Mouse (Mus musculus) spleen, embryonic (tissue): Measurements from ENCODE around the gene Vapa.
"Not testable (repeated sequence)": the region's sequence is repeated elsewhere in the genome, so short reads cannot be mapped to it uniquely, and the experiment has no call there.

Experiments used
- CTCF ChIA-PET: fragments of 350-600 bp; sonication (Branson Sonifier 250); formaldehyde crosslinking; loops from one replicate; lab custom pipeline; 2022; lab: Charles Lee

The Vapa gene

DNA sequence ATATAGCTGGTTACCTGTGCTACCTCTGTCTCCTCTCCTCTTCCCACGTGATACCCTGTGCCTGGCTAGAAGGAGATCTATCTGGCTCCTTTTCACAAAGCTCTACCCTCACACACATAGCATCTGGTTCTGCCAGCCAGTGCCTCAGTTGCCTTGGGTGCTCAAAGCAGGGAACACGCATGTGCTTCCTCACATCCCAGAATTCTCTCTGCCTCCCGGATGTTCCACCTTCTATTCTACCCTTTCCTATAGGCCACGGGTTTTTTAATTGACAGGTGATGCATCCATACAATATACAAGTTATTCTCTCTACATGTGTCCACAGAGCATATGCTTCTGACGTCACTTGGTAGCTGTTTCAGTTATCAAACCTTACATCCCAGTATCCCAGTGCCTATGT lies 49.2 kb downstream of the Vapa start:
- CTCF ChIA-PET = no interaction called here

DNA sequence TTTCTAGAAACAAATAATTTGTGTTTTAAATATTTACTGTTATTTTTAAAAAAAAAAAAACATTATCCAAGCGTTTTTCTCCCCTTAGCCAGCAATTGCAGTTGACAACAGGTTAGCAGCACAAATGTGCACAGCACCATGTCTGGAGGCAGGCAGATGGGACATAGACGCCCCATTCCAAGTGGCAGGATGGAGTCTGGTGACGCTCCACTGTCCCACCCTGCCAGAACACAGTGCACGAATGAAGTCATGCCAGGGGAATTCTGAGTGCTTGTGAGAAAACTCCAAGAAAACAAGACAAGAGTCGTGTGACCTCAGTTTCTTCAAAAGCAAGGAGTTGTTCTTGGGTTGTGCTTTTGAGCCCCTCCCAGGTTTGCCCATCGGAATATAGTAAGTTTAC lies 50.0 kb downstream of the Vapa start:
- CTCF ChIA-PET = no interaction called here

DNA sequence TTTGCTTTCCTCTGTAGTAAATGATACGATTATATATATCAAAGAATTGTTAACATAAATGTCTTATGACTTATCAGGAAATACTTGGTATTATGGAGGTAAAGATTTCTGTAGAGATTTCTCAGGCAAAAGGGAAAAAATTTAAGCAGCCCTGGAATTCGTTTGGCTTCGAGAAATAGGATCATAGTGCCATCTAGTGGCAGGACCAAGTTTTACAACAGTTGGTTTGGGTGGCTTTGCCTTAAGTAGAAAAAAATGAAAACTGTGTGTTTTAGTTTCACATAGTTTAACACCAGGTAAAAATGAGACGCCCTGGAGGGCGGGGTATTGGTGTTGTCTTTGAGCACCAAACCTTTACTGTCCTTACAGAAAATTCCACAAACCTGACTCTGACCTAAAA lies 50.6 kb downstream of the Vapa start:
- CTCF ChIA-PET = no interaction called here

DNA sequence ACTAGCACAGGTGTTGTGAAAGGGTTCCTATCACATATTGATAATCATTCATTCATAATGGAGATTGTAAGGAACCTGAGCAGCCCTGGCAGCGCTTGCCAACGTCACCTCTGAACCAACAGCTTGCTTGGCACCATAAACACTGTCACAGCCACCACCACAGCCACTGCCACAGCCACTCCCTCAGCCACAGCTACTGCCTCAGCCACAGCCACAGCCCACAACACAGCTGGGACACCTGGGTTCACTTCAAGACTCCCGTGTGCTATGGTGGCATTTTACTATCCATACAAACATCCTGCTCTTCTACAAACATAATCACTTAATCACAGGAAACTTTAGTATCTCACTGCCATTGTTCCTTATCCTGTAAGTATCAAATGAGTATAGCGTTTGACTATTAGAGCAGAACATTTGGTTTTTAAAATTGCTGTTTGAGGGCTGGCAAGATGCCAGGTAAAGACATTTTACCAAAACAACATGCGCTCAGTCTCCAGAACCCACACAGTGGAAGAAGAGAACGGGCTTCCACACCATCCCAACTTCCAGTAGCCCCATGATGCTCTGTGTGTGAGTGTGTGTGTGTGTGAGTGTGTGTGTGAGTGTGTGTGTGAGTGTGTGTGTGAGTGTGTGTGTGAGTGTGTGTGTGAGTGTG lies 51.9 kb downstream of the Vapa start:
- CTCF ChIA-PET = no interaction called here

DNA sequence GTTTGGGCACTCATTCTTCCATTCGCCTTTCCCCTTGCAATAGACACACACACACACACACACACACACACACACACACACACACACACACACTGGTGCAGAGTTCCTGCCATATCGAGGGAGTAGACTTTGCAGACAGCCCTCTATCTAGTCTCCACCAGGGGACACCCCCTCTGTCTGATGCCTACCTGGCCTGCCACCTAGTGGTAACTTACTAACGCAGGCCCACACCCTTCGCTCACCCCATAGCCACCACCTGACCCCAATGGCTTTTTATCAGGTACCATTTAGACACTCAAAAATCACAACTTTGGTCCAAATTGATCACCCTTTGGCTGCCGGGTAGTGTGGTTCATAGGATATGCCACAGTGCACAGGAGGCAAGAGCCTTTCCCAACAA lies 54.1 kb downstream of the Vapa start:
- CTCF ChIA-PET = interaction anchor here (0.6 to 0.7 kb wide), 2 partner anchors 24 to 168 kb away, joined by 3 to 9 read pairs; no protein-coding TSS in a partner anchor

DNA sequence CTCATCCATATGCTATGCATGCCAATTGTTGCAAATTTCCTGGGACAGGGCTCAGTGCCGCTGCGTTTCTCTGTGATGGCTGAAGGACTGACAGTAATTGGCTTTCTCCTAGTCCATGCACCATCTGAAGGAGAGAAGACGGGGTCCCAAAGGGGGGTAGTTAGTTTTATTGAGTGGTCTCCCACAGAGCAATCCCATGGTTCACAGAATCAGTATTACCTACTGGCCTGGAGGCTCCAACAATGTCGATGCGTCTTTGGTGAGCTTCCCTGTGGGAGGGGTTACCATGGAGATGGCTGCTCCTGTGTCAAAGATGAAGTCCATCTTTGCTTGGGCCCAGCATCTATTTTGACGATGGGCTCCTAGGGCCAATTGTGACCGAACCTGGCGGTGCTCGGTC lies 54.6 kb downstream of the Vapa start:
- CTCF ChIA-PET = interaction anchor here (0.7 kb wide), 1 partner anchor 169 kb away, joined by 9 read pairs; no protein-coding TSS in a partner anchor

DNA sequence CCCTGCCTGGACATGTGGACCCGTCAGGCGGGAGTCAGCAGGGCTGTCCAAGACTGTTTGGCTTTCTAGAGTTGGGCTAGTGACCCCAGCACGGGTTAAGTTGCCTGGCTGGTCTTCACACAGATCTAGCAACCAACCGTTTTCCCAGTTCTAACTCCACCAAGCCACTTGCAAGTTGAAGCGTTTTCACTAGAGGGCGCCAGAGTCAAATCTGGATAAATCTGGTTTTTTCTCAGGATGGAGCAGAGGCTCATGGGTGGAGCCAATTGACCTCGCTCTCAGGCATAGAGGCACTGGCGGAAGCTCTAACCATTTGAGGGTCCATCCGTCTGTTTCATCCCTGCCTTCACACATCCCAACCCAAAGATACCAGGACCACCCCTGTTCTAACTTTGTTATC lies 55.1 kb downstream of the Vapa start:
- CTCF ChIA-PET = no interaction called here

DNA sequence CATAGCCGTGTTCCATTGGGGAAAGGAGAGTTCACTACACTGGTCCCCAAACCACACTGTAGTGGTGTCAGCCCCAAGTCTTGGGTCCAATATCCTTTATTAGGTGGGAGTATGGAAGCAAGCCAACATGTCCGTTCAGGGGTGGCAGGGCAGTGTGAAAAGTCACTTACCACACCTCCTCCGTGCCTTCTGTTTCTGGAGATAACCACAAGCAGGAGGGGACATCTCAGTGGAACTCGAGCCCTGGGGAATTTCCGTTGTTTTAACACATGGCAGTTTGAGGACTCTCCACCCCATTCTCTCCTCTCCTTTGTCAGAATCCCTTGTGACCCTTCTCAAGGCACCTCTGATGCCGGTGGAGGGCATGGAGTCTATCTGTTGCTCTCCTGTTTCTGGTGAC lies 56.1 kb downstream of the Vapa start:
- CTCF ChIA-PET = no interaction called here

DNA sequence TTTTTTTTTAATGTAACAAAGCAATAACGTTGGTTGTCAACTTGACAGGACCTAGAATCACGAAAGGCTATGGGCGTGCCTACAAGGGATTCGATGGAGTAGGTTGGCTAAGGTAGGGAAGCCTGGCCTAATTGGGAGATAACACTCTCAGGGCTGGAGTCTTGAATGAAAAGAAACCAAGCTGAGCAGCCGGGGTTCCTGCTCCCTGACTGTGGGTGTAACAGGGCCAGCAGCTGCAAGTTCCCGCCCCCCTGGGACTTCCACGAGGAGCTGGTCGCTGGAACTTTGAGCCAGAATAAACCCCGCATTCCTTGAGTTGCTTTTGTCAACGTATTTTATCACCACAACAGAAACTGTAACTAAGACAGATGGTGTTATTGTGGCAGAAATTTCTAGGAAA lies 56.6 kb downstream of the Vapa start:
- CTCF ChIA-PET = no interaction called here

DNA sequence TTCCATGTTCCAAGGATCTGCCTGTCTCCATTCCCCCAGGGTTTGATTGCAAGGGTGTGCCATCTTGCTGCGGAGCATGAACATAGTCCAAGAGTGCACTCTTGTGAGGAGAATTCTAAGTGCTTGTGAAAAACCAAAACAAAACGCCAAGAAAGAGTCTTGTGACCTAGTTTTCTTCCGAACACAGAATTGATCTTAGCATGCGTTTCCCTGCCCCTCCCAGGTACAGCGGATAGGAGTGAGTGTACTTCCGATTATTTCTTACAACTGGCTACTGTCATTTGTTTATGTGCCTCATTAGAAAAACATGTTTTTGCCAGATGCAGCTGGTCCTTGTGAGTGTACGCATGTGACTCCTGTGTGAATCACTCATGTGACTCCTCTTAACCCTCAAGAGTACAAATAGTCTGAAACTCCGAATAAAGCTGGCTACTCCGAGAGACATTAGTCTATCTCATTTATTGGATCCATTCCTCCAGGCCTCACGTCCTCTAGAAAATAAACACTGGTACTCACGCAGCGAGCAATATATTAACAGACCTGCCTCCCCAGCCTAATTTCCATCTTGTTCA lies 60.8 kb downstream of the Vapa start:
- CTCF ChIA-PET = no interaction called here

DNA sequence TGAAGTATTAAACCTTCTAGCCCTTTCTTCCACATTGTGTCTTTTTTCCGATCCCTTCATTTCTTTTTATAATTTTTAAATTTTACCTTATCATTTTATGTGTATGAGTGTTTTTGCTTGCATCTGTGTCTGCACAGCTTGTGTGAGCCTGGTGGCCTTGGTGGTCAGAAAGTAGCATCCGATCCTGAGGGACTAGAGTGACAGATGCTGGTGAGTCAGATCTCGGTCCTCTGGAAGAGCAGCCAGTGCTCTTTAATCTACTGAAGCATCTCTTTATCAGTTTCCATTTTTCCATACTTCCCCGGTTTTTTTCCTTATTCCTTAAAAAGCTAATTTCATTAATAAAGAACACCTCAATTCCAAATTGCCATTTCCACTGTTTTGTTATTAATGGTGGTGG lies 63.0 kb downstream of the Vapa start:
- CTCF ChIA-PET = no interaction called here

DNA sequence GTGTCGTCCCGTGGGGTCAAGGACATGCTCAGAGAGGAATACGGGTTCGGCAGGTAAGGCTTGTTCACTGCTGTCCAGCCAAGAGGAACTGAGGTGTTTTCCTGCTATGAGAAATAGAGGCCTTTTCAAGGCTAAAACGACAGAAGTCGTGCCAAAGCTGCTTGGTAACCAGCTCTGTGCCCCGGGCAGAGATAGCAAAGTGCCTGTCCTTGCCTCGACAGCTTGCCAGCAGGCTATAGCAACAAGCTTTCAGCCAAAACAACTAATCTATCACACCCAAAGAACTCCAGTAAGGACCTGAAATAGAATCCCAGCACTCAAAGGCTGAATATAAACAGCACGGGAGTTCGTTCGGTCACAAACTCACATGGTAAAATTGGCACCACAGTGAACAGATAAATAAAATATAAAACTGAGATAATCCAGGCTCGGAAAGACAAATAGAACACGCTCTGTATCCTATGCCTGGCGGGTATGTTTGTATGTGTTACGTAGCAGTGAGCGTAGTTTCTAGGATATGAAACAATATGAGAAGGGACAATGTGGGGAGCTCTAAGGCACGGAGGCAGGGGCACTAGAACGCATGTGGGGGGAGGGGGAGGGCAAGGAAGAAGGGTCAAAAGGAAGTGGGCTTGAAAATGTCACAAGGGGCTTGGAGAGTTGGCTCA lies 64.5 kb downstream of the Vapa start:
- CTCF ChIA-PET = no interaction called here

DNA sequence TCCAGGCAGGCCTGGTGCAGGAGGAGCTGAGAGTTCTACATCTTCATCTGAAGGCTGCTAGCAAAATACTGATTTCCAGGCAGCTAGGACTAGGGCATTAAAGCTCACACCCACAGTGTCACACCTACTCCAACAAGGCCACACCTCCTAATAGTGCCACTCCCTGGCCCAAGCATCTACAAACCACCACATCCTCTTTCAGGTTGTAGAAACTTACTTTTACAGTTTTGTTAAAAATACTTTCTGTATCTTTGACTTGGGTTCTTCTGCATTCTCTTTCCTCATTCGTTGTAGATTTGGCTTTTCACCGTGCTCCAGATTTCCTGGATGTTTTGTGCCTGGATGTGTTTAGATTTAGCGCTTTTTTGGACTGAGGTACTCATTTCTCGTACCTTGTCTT lies 67.1 kb downstream of the Vapa start:
- CTCF ChIA-PET = not testable (repeated sequence)

DNA sequence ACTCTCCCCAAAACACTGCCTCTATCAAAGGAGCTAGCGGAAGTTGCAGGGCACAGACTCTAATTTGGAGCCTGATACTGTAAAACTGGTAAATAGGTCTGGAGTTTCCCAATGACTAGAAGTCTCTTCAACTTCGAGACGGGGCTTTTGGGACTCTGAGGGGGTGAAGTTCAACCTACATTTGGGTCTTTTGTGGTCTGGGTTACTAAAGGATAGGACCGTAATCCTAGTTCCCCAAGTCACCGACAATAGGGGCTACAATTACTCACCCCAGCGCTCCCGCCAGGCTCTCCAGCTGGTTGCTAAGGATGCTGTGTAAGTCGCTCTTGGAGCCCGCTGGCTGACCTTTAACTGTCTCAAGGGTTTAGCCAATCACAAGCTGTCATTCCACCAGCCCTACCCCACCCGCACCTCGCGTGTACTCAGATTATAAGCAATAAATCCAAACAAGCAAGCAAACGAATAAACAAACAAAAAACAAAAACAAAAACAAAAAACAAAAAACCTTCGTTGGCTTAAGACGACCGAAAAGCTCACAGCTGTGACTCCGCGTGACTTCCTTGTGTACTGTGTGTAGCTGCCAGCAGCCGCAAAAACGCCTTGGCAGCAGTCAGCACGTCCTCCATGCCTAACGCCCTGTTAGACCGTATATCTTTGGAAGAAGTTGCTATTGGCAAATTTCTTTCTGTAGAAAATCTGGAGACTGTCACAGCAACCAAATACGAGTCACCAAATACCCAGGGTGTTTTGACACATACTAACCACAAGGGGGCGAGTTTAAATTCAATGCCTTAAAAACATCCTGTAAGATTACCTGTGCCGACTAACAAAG lies 72.7 kb downstream of the Vapa start, which contains the start of gene Tmem232:
Gene Tmem232 (minus strand): TSS at position 342 of the 832 bp plus-strand sequence.
- CTCF ChIA-PET = interaction anchor here (0.5 kb wide), 1 partner anchor 154 kb away, joined by 4 read pairs; no protein-coding TSS in a partner anchor

DNA sequence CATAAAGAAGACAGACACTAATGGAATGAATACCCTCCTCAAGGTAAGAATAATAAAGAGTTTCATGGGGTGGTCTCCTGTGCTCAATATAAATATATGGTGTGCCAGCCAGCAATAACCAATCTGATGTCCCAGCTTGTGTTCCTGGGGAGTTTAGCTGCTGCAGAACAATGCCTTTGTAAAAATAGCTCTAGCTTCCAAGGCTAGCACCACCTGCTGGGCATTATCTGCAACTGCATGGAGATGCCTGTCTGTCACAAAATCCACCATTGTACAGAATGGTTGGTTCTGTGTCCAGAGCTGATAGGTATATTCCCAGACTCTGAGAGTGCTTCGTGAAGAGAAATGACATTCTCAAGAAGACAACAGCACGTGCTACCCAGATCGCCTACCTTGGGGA lies 77.2 kb downstream of the Vapa start:
- CTCF ChIA-PET = no interaction called here

DNA sequence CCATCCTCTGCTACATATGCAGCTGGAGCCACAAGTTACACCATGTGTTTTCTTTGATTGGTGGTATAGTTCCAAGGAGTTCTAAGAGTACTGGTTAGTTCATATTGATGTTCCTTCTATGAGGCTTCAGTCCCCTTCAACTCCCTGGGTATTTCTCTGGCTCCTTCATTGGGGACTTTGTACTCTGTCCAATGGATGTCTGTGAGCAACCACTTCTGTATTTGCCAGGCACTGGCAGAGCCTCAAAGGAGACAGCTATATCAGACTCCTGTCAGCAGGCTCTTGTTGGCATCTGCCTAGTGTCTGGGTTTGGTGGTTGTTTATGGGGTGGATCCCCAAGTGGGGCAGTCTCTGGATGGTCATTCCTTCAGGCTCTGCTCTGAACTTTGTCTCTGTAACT lies 81.0 kb downstream of the Vapa start:
- CTCF ChIA-PET = not testable (repeated sequence)
